Mouse (Mus musculus): ENCODE measurements around the gene Map3k7.

GRCm38 (mm10) chr4:32011218-32011973, 47.5 kb downstream of the Map3k7 start:
- TF ChIP-seq POLR2A (IDR thresholded peaks at IDR 0.05; ENCODE audit: low read depth, low read length) = no peak
- no peak for TF ChIP-seq CTCF (IDR thresholded peaks at IDR 0.05; ENCODE audit: extremely low read depth, insufficient read depth, insufficient read length, insufficient replicate concordance)

All from spleen, adult 2 months (tissue).